Mouse (Mus musculus): Measurements from ENCODE around the gene Nup107. TPM values are rescaled to one million over a fixed set of nuclear protein-coding genes. Genes with fewer than 3 reads are reported as not detected.

The Nup107 gene
- not detected in 2 replicates for polyA plus RNA-seq (2012; ENCODE audit: insufficient read depth, insufficient read length, low replicate concordance, missing spikeins)

DNA sequence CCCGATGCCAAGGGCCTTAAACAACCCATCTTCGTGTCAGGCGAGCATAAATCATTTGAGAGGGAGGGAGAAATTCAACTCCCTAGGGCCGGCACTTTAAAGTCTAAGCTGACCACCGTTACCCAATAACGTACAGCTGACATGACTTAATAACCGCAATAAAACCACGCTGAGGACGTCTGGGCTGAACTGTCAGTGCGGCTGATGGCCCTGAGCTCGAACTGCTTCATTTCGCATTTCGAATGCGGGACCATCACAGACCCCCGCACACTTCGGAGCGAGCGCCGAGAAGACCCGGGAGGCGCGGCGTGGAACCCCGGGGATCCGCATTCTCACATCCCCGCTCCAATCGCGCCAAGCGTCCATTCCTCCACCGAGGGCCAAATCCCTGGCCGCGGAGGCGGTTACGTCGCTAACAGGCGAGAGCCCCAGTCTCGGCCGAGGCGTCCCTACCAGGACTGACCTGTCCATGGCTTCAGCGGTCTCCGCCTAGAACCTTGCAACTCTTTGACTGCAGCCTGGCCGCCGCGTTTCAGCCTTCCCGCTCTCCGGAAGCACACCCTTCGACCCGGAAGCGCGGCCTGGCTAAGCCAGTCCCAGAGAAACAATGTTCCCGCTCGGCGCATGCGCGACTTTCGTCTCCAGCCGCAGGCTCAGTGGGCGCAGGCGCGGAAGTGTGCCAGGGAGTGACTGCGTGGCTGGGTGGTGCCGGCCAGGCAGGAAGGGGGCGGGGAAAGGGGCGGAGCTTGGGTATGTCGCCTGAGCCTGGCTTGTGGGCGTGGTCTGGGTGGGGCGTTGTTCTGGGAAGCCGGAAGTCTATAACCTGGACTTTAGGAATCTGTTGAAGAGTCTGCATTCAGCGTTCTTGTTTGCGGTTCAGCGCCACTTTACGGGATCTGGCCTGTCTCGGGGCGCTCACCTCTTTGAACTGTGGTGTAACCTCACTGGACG lies at the start of gene Nup107:
Gene Nup107 (minus strand): TSS at position 565 of the 951 bp plus-strand sequence.
- H3K27ac ChIP-seq (ENCODE audit: insufficient read depth, low read depth, low read length) = peak within 1 kb of the TSS; percentile 43; the same call in 1 of the 2 replicates
- WGBS = under 1% methylated on average over 75 of the region's 75 CpGs

DNA sequence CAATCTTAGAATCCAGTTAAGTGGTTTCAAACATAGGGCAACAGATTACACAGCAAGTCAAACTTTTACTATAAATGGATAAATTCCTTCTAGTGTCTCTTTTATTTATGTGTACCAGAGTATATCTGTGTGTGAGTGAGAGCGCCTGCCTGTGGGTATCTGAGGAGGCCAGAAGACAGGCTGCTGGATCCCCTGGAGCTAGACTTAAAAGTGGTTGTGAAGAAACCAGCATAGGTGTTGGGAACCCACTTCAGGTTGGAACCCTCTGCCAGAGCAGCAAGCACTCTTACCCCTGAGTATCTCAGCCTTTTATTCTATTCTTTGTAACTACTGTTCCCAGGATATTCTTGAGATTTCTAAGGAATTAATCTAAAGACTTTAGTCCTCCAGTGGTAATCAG lies 49.3 kb upstream of the Nup107 start:
- TF ChIP-seq POLR2A (IDR thresholded peaks at IDR 0.05; ENCODE audit: insufficient read depth, low read depth, low read length) = no peak
- TF ChIP-seq CTCF (IDR thresholded peaks at IDR 0.05; ENCODE audit: insufficient read depth, low read depth, low read length) = no peak
- H3K4me1 ChIP-seq (ENCODE audit: control insufficient read depth, insufficient read depth, low read length) = no peaks in the 10 kb centered on the region
- 82% methylated on average over 1 of the region's 1 CpGs for WGBS
- H3K4me3 ChIP-seq (ENCODE audit: insufficient read depth, low read depth, low read length) = no peak overlapping the region
- H3K27ac ChIP-seq (ENCODE audit: insufficient read depth, low read depth, low read length) = no peak overlapping the region

More for the DNA sequence above, at the start of gene Nup107:
- H3K4me1 ChIP-seq (ENCODE audit: control insufficient read depth, insufficient read depth, low read length) = no peaks in the 10 kb centered on the region
- peak within 1 kb of the TSS; percentile 71 for H3K4me3 ChIP-seq (ENCODE audit: insufficient read depth, low read depth, low read length)
- TF ChIP-seq CTCF (IDR thresholded peaks at IDR 0.05; ENCODE audit: insufficient read depth, low read depth, low read length) (0 out of 2 replicates have a peak, but pooled peaks have one; percentile 12), POLR2A (IDR thresholded peaks at IDR 0.05; ENCODE audit: insufficient read depth, low read depth, low read length) (0 out of 2 replicates have a peak, but pooled peaks have one; percentile 29)

DNA sequence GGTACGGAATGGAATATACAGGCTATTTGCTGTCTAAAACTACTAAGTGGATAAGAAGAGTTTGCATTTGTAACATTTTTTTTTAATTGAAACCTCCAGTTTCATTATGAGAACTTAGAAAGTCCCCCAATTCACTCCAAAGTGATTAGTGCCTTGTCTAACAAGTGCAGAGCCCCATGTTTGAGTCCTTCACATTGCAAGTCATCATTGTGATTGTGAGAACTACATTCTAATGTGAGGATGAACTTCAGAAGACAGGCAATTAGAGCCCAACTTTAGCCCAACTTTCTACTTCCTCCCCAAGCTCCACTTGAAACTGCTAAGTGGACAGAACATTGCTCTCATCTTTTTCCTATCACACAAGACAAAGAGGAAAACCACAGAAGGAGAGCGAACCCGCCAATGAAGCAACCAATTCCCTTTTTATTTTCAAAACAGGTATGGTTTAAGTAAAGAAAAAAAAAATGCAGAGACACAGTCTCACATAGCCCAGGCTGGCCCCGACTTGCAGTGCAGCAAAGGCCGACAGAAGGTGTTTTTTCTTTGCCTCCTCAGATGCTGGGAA lies 48.0 kb upstream of the Nup107 start:
- TF ChIP-seq CTCF (IDR thresholded peaks at IDR 0.05; ENCODE audit: insufficient read depth, low read depth, low read length) (no peak), POLR2A (IDR thresholded peaks at IDR 0.05; ENCODE audit: insufficient read depth, low read depth, low read length) (no peak)
- 84% methylated on average over 5 of the region's 5 CpGs for WGBS
- Histone ChIP-seq H3K4me3 (ENCODE audit: insufficient read depth, low read depth, low read length) (no peak overlapping the region), H3K27ac (ENCODE audit: insufficient read depth, low read depth, low read length) (no peak overlapping the region), H3K4me1 (ENCODE audit: control insufficient read depth, insufficient read depth, low read length) (peaks cover under 1% of the 10 kb centered on the region)

DNA sequence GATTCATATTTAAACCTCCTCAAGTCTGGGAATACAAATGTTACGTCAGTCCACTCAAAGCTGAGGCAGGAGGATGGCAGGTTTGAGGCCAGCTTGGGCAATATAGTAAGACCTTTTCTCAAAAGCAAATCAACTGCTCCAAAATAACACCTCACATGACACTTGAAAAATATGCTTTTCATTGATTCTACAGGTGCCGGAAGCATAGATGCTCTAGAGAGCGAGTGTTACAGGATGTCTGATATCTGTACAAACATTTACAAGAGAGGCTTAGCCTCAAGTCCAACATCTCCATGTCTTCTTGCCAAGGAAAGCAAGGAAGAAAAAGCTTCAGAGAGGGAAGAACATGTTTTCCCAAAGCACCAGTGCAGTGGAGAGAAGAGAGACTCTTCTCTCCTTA lies 47.2 kb upstream of the Nup107 start:
- Histone ChIP-seq H3K4me3 (ENCODE audit: insufficient read depth, low read depth, low read length) (no peak overlapping the region), H3K4me1 (ENCODE audit: control insufficient read depth, insufficient read depth, low read length) (peaks cover 4% of the 10 kb centered on the region), H3K27ac (ENCODE audit: insufficient read depth, low read depth, low read length) (no peak overlapping the region)
- 94% methylated on average over 3 of the region's 3 CpGs for WGBS
- TF ChIP-seq CTCF (IDR thresholded peaks at IDR 0.05; ENCODE audit: insufficient read depth, low read depth, low read length) (no peak), POLR2A (IDR thresholded peaks at IDR 0.05; ENCODE audit: insufficient read depth, low read depth, low read length) (no peak)

DNA sequence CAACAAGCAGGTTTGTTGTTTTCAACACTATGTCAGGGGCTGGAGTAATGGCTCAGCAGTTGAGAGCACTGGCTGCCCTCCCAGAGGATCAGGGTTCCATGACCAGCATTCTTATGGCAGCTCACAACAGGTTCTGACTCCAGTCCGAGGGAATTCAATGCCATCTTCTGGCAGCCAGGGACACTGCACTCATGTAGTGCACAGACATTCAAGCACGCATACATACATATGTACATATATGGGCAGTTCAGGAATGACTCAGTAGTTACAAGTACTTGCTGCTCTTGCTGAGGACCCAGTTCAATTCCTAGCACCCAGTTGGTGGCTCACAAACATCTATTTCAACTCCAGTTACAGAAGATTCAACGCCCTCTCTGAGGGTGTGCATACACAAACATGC lies 46.4 kb upstream of the Nup107 start:
- Histone ChIP-seq H3K4me1 (ENCODE audit: control insufficient read depth, insufficient read depth, low read length) (peaks cover 4% of the 10 kb centered on the region), H3K4me3 (ENCODE audit: insufficient read depth, low read depth, low read length) (no peak overlapping the region), H3K27ac (ENCODE audit: insufficient read depth, low read depth, low read length) (no peak overlapping the region)
- WGBS = 76% methylated on average over 3 of the region's 3 CpGs
- TF ChIP-seq POLR2A (IDR thresholded peaks at IDR 0.05; ENCODE audit: insufficient read depth, low read depth, low read length) (no peak), CTCF (IDR thresholded peaks at IDR 0.05; ENCODE audit: insufficient read depth, low read depth, low read length) (no peak)

DNA sequence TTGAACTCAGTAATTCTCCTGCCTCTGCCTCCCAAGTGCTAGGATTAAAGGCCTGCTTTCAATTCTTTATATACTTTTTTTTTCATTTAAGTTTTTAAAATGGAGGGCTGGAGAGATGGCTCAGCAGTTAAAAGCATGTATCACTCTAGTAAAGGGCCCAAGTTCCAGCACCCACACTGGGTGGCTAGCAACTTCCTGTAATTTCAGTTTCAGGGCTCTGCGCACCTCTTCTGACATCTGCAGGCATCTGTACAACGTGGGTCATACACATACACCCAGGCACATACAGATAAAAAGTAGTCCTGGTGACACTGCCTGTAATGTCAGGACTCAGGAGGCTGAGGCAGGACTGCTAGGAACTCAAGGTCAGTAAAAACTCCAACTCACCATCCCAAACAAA lies 43.8 kb upstream of the Nup107 start:
- WGBS = 61% methylated on average over 2 of the region's 2 CpGs
- no peak for TF ChIP-seq CTCF (IDR thresholded peaks at IDR 0.05; ENCODE audit: insufficient read depth, low read depth, low read length)
- no peak for TF ChIP-seq POLR2A (IDR thresholded peaks at IDR 0.05; ENCODE audit: insufficient read depth, low read depth, low read length)
- H3K27ac ChIP-seq (ENCODE audit: insufficient read depth, low read depth, low read length) = no peak overlapping the region
- no peak overlapping the region for H3K4me3 ChIP-seq (ENCODE audit: insufficient read depth, low read depth, low read length)
- H3K4me1 ChIP-seq (ENCODE audit: control insufficient read depth, insufficient read depth, low read length) = peaks cover 4% of the 10 kb centered on the region

DNA sequence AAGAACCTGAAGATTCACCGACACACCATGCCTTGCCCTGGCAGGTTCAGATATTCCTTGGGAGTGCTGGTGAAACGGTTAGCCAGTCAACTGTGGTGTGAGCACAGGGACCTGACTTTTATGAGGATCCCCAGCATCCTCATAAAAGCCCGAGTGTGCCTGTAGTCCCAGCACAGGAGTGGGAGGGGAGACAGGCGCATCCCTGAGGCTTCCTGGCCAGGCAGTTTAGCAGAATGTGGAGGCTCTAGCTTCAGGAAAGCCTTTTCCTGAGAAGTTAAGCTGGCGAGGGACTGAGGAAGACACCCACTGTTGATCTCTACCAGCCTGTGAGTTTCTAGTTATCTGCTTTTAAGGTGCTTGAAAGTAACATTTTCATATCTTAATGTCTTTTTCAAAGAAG lies 42.9 kb upstream of the Nup107 start:
- 55% methylated on average over 5 of the region's 5 CpGs for WGBS
- H3K27ac ChIP-seq (ENCODE audit: insufficient read depth, low read depth, low read length) = no peak overlapping the region; the same call in 1 of the 2 replicates
- H3K4me3 ChIP-seq (ENCODE audit: insufficient read depth, low read depth, low read length) = no peak overlapping the region
- TF ChIP-seq CTCF (IDR thresholded peaks at IDR 0.05; ENCODE audit: insufficient read depth, low read depth, low read length) (no peak), POLR2A (IDR thresholded peaks at IDR 0.05; ENCODE audit: insufficient read depth, low read depth, low read length) (no peak)
- peaks cover 4% of the 10 kb centered on the region for H3K4me1 ChIP-seq (ENCODE audit: control insufficient read depth, insufficient read depth, low read length)

DNA sequence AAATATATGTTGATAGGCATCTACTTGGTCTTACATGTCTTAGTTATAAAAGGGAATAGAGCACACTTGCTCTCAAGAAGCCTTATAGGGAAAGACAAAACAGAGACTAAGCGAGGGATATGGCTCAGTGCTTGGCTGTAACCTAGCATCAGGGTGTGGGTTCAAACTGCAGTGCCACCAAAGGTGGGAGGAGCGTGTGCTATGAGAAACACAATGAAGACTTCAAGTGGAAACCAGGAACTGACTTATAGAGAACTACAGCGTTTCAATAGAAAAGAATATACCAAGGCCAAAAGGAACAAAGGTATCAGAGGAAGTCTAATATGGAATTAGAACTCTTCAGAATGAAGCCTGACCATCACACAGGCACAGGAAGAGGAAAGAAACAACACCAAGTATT lies 38.3 kb upstream of the Nup107 start:
- Histone ChIP-seq H3K4me1 (ENCODE audit: control insufficient read depth, insufficient read depth, low read length) (peaks cover 13% of the 10 kb centered on the region), H3K4me3 (ENCODE audit: insufficient read depth, low read depth, low read length) (no peak overlapping the region), H3K27ac (ENCODE audit: insufficient read depth, low read depth, low read length) (no peak overlapping the region)
- 71% methylated on average over 3 of the region's 3 CpGs for WGBS
- no peak for TF ChIP-seq POLR2A (IDR thresholded peaks at IDR 0.05; ENCODE audit: insufficient read depth, low read depth, low read length)
- no peak for TF ChIP-seq CTCF (IDR thresholded peaks at IDR 0.05; ENCODE audit: insufficient read depth, low read depth, low read length)

Data from olfactory bulb, adult 2 months (tissue).